Mouse (Mus musculus): ENCODE data around the gene Rmnd5a.

- no peak for TF ChIP-seq GATA1 (IDR thresholded peaks at IDR 0.05; ENCODE audit: low read length)
- no peak for TF ChIP-seq TAL1 (IDR thresholded peaks at IDR 0.05; ENCODE audit: low read length)
Observed at GRCm38 (mm10) chr6:71414624-71415023, 25.8 kb downstream of the Rmnd5a start.

Measured in erythroblast, embryonic 14.5 days (primary cell).